Mouse (Mus musculus) liver, embryonic 15.5 days (tissue): ENCODE data around the gene Pax9. TPM values are rescaled to one million over a fixed set of nuclear protein-coding genes. Genes with fewer than 3 reads are reported as not detected.

Experiments used
- polyA plus RNA-seq: library from polyadenylated mRNA; unstranded; fragments of >200 nt; fragmentation: Nextera tagmentation; extraction: Ambion mirVana; gene quantifications from 2 replicates; pipeline ENCODE4 v1.2.1, GENCODE M21; 2015

Pax9 gene
- polyA plus RNA-seq, 1 experiment from 2014 or later, result 0.18 TPM

Other genes starting within 250 kb of the Pax9 start
- not detected in 2 replicates for gene Nkx2-1, start 154.9 kb upstream of the Pax9 start, polyA plus RNA-seq
- gene Nkx2-9, start 78.5 kb upstream of the Pax9 start, polyA plus RNA-seq, result not detected in 2 replicates